Mouse (Mus musculus) megakaryocyte progenitor cell, adult 5-6 weeks (primary cell): ENCODE data around the gene Bcas2. TPM values are rescaled to one million over a fixed set of nuclear protein-coding genes. Genes with fewer than 3 reads are reported as not detected.
"Not testable (repeated sequence)": the region's sequence is repeated elsewhere in the genome, so short reads cannot be mapped to it uniquely, and the experiment has no call there.

Experiments used
- ATAC-seq: replicated peaks from 2 replicates; pipeline ENCODE4 v1.8.0; 2016; ENCODE audit warnings: mild to moderate bottlenecking, moderate TSS enrichment, inconsistent platforms; ENCODE audit not compliant: poor library complexity
- total RNA-seq, 2 experiments: library from RNA; stranded (forward) in 1 of 2; stranded (reverse) in 1 of 2; fragments of 157-497, 149-512 nt in 1 of 2; fragments of 200-1000 nt in 1 of 2; gene quantifications; 2 replicates each; pipeline versions ENCODE4 v1.2.3 to v1.2.4; 2015 to 2017

Gene Bcas2
- total RNA-seq, 2 experiments from 2014 or later: 129 to 169 TPM

GRCm38 (mm10) chr3:103214593-103215285 lies 43.3 kb downstream of the Bcas2 start:
- ATAC-seq: no peak

GRCm38 (mm10) chr3:103215399-103215798 lies 43.9 kb downstream of the Bcas2 start:
- not testable (repeated sequence) for ATAC-seq

GRCm38 (mm10) chr3:103221435-103221834 lies 50.0 kb downstream of the Bcas2 start:
- ATAC-seq: no peak

GRCm38 (mm10) chr3:103223752-103224151 lies 52.3 kb downstream of the Bcas2 start:
- ATAC-seq: peak; percentile 65; the same call in 1 of the 2 replicates

GRCm38 (mm10) chr3:103224231-103224765 lies 52.8 kb downstream of the Bcas2 start:
- ATAC-seq: no peak

GRCm38 (mm10) chr3:103227729-103228128 lies 56.3 kb downstream of the Bcas2 start:
- ATAC-seq: no peak

Other genes with a start within 250 kb of the Bcas2 start
- not detected in 2 replicates for gene Sycp1, start 235.6 kb upstream of the Bcas2 start, total RNA-seq (2015)
- gene Sycp1, start 235.6 kb upstream of the Bcas2 start, total RNA-seq (2017): not detected in 2 replicates
- gene Nr1h5, start 207.5 kb upstream of the Bcas2 start, total RNA-seq (2015): not detected in 2 replicates
- gene Nr1h5, start 207.5 kb upstream of the Bcas2 start, total RNA-seq (2017): not detected in 2 replicates
- gene Sike1, start 175.9 kb upstream of the Bcas2 start, total RNA-seq (2015): 36.6 and 41.4 TPM in 2 replicates
- 14.5 and 19.5 TPM in 2 replicates for gene Sike1, start 175.9 kb upstream of the Bcas2 start, total RNA-seq (2017)
- 283 and 297 TPM in 2 replicates for gene Csde1, start 151.2 kb upstream of the Bcas2 start, total RNA-seq (2015)
- gene Csde1, start 151.2 kb upstream of the Bcas2 start, total RNA-seq (2017): 545 and 751 TPM in 2 replicates
- gene Nras, start 113.4 kb upstream of the Bcas2 start, total RNA-seq (2015): 65.6 and 65.7 TPM in 2 replicates
- gene Nras, start 113.4 kb upstream of the Bcas2 start, total RNA-seq (2017): 60.8 and 77.7 TPM in 2 replicates
- not detected in 2 replicates for gene Ampd1, start 97.6 kb upstream of the Bcas2 start, total RNA-seq (2015)
- not detected in 2 replicates for gene Ampd1, start 97.6 kb upstream of the Bcas2 start, total RNA-seq (2017)
- gene Dennd2c, start 69.1 kb upstream of the Bcas2 start, total RNA-seq (2015): 1.1 and 1.4 TPM in 2 replicates
- gene Dennd2c, start 69.1 kb upstream of the Bcas2 start, total RNA-seq (2017): 0.54 and 1.1 TPM in 2 replicates
- gene Trim33, start 107.6 kb downstream of the Bcas2 start, total RNA-seq (2015): 97.0 and 110 TPM in 2 replicates
- 47.9 and 54.6 TPM in 2 replicates for gene Trim33, start 107.6 kb downstream of the Bcas2 start, total RNA-seq (2017)